Mouse (Mus musculus) layer of hippocampus, adult 11-12 months (tissue): ENCODE measurements around the gene Zcwpw1.
"Not testable (repeated sequence)": the region's sequence is repeated elsewhere in the genome, so short reads cannot be mapped to it uniquely, and the experiment has no call there.

Experiments used
- DNase-seq: peaks from one replicate; pipeline ENCODE4 v3.0.0; 2022; ENCODE audit warnings: low spot score

Gene Zcwpw1

GRCm38 (mm10) chr5:137835966-137836520 lies 48.4 kb downstream of the Zcwpw1 start, which contains the start of gene Pilra:
Gene Pilra, minus strand, starts transcription at chr5:137836281.
- not testable (repeated sequence) for DNase-seq

GRCm38 (mm10) chr5:137836611-137837010 lies 49.0 kb downstream of the Zcwpw1 start:
- DNase-seq = no peak

DNA sequence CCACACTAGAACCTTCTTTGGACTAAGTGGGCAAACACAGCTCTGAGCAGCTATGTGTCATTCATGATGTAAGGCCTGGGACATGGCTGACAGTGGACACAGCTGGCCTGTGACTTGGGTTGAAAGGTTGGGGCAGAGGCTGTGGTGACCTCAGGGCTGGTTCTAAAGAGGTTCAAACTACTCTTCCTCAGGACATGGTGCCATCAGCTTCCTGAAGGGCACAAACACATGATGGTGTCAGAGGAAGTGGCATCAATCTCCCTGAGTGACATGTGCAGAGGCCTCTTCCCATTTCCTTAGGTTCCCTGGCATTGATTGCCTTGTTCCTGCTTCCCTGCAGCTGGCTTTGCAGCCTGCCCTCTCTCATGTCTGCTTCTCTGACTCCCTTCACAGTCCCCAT lies 49.5 kb downstream of the Zcwpw1 start:
- not testable (repeated sequence) for DNase-seq

DNA sequence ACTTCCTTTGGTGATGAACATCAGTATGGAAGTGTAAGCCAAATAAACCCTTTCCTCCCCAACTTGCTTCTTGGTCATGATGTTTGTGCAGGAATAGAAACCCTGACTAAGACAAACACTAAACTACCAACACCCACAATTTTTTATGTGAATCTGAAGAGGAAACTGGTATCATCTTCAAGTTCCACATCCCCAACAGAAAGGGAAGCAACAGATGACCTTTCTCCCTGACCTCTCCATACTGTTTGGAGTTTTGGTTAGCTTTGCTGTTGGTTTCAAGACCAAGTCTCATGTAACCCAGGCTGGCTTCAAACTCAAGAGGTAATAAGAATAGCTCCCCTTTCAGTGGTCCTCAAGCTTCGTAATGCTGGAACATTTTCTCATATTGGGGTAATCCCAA lies 62.7 kb downstream of the Zcwpw1 start:
- DNase-seq = not testable (repeated sequence)

DNA sequence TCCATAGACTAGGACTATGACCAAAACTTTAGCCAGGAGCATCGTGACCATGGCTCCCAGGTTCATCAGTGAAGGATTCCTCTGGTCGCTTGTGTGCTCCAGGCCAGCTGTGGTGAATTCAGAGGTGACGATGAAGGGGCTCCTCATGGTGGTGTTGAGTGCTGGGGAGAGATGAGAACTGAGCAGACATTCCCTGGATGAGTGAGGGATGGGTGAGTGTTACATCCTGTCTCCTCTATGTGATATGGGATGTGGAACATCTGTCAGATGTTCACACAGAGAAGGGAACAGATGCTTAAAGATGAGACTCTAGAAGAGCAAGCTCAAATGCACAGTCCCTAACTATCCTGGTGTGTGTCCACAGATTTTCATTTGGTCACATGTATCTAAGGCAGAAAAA lies 67.3 kb downstream of the Zcwpw1 start:
- not testable (repeated sequence) for DNase-seq

DNA sequence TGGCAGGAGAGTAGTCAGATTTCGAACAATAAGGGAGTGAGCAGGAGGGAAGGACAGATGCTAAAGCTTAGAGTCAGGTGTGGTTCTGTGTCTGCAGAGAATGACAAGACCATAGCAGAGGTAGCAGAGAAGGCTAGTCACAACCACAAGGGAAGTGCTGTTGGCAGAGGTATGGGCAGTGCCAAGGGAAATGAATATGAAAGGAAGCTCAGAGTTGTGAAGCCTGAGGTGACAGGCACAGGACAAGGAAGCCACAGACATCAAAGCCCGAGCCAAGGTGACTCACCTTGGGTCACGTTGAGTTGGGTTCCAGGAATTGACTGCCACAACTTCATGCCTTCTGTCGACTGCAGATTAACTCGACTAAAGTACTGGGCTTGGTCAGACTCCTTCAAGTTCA lies 69.3 kb downstream of the Zcwpw1 start:
- not testable (repeated sequence) for DNase-seq

DNA sequence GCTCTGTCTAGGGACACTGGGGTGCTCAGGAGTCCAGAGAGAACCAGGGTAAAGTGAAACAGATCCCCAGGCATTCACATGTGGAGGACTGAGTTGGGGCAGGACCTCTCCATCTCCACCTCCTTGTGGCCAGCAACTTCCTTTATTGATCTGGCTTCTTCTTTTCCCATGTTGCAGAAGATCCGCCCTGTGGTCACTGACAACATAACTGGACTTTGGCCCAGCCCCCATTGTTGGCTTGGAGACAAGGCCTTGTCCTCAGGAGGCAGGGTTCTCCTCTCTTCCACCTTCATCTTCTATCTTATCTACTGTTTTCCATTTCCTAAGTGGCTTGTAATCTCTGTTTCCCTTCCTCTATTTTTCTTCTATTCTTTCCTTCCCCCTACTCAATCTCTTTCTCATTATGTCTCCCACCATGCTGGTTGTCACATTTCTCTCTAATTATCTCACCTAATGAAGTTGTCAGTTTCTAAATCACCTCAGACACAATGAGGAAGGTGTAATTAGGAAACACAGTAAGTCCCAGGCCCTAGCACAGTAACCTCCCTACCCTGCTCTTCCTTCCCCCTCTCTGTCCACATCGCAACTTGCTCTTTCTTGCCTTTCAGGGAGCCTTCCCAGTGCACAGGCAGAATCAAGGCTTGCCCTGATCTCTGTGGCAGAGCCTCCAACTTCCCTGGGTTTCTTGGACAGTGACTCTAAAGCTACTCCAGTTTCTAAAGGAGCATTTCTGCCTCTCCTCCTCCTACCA lies 70.5 kb downstream of the Zcwpw1 start, which contains the start of gene Pilrb1:
Gene Pilrb1 (minus strand): TSS at position 147 of the 751 bp plus-strand sequence.
- DNase-seq = not testable (repeated sequence)

DNA sequence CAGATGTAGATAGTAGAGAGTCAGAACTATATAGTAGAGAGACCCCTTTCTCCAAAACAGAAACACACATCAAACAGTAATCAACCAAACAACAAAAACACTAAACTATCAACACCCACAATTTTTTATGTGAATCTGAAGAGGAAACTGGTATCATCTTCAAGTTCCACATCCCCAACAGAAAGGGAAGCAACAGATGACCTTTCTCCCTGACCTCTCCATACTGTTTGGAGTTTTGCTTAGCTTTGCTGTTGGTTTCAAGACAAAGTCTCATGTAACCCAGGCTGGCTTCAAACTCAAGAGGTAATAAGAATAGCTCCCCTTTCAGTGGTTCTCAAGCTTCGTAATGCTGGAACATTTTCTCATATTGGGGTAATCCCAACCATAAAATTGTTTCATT lies 76.4 kb downstream of the Zcwpw1 start:
- DNase-seq = not testable (repeated sequence)

DNA sequence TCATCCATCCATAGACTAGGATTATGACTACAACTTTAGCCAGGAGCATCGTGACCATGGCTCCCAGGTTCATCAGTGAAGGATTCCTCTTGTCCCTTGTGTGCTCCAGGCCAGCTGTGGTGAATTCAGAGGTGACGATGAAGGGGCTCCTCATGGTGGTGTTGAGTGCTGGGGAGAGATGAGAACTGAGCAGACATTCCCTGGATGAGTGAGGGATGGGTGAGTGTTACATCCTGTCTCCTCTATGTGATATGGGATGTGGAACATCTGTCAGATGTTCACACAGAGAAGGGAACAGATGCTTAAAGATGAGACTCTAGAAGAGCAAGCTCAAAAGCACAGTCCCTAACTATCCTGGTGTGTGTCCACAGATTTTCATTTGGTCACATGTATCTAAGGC lies 81.0 kb downstream of the Zcwpw1 start:
- not testable (repeated sequence) for DNase-seq

DNA sequence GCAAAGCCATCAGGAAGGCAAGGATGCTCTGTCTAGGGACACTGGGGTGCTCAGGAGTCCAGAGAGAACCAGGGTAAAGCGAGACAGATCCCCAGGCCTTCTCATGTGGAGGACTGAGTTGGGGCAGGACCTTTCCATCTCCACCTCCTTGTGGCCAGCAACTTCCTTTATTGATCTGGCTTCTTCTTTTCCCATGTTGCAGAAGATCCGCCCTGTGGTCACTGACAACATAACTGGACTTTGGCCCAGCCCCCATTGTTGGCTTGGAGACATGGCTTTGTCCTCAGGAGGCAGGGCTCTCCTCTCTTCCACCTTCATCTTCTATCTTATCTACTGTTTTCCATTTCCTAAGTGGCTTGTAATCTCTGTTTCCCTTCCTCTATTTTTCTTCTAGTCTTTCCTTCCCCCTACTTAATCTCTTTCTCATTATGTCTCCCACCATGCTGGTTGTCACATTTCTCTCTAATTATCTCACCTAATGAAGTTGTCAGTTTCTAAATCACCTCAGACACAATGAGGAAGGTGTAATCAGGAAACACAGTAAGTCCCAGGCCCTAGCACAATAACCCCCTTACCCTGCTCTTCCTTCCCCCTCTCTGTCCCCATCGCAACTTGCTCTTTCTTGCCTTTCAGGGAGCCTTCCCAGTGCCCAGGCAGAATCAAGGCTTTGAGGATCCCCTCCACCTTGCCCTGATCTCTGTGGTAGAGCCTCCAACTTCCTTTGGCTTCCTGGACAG lies 84.2 kb downstream of the Zcwpw1 start, which contains the start of gene Pilrb2:
Gene Pilrb2 (minus strand): TSS at position 172 of the 737 bp plus-strand sequence.
- DNase-seq = not testable (repeated sequence)
